Mouse (Mus musculus): ENCODE data around the gene Zfr2.

Gene Zfr2

DNA sequence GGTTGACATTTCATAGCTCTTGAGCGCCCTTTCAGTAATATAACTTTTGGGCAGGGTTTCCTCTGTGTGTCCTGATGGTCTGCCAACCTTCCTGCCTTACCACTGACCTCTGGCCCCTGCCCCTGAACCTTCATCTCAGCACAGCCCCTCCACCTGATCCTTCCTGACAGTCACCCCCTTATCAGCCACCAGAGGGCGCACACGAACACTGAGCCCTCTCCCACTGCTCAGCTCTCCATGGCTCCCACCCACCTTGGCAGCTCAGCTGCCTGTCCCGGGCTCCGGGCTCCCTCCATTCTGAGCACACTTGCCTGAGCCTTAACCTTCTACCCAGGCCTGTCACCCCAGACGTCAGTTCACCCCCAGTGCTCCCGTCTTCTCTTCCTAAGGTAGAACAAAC, 56.3 kb downstream of the Zfr2 start:
- no peak for DNase-seq

DNA sequence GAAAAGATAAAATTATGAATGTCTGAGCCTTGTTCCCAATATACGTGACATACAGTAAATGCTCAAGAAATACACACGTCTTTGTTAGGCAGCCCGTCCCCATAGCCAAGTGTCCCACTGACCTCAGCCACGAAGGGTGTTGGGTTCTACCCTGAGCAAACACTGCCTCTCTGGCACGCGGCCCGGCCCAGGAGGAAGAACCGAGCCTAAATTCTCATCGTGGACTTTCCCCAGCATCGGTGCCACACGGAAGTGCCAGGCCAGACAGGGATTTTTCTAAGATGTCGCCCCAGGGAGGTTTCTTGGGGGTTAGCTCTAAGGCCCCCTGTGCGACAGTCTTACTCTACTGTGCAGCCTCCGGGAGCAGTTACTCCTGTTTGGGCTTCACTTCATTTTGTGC, 56.9 kb downstream of the Zfr2 start:
- no peak for DNase-seq

DNA sequence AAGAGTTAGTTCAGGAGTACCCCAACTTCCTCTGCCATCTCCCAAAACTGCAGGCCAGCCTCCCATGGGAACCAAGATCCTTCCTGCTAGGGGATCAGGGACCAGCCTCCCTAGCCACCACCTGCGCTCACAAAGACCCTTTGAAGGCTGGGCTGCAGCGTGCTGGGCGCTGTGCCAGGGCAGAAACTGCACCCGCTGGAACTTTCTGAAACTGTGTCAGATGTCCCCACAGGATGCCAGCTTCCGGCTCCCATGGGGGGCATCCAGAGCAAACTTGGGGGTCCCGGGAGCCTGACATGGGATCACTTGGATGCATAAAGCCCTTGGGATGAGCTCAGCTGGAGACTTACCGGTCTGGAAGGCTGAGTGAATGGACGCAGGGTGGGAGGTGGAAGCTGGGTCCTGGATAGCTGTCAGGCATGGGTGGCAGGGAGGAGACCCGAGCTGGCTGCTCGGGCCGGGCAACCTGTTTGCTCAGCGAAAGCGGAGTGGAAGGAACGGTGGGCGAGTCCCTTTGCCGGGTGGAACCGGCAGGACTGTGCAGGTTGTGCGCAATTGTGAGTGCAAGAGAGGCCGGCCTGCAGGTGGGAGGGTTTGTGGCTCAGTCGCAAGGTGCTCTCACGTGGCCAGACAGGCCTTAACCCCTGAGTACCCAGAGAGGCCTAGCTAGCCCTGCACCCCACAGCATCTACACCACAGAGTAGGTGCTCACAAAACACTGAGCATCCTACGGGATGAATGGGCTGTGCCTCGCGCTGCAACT, 57.9 kb downstream of the Zfr2 start:
- no peak for DNase-seq

DNA sequence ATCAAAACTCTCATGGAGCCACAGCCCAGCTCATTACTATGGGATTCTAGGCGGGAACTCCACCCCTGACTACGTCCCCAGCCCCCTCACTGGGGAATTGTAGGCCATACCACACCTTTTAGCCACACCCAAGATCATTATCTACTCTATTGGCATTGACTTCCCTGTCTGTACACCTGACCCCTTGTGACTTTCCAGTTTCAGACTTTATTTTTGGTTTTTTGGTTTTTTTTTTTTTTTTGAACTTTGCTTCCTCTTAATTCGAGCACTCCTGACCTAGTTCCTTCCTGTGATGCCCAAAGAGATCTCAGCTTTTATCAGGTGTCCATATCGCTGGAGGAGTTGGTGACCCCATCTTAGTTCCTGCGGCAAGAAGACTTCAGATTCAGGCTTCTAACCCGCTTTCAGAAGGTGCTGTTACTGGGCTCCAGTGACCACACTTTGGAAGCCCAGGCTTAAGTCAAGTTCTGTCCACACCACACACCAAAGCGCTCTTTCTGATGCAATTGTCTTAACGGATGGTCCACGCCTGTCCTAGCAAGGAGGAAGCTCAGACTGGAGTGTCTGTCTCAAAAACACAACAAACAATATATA, 58.7 kb downstream of the Zfr2 start, which contains the start of gene Tjp3:
Gene Tjp3, minus strand, starts transcription at position 71 of the 594 bp plus-strand sequence.
- DNase-seq, result no peak

DNA sequence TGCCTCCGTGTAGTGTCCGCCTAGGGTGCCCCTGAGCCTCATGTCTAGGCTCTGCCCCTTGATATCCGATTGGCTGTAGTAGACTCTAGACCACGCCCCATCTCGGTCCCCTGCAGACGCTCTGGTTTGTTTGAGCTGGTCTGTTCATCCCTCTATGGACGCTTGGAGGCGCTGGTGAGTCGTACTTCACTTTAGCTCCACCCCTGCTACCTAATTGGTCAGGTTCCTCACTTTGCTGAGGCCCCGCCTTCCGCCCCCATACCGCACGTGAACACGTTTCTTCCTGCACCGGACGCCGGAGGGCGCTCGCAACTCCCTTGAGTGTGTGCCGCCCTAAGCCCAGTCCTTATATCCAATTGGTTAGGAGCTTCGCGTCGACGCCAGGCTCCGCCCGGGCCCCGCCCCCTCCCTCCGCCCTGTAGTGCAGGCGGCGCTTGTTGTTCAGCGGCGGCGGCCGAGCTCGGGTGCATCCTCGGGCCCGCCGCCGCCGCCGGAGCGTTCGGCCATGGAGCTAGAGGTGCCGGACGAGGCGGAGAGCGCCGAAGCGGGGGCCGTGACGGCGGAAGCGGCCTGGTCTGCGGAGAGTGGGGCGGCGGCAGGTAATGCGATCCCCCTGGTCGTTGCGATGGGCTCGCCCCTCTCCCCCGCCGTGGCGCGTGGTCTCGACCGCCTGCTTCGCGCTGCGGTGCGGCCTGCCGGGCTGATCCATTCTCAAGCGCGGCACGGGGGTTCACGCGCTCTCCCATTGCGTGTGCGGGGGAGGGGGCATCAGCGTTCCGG, 59.8 kb downstream of the Zfr2 start, which contains the start of gene Pip5k1c:
Gene Pip5k1c, plus strand, starts transcription at position 410 of the 780 bp plus-strand sequence.
- peak; percentile 99 for DNase-seq

DNA sequence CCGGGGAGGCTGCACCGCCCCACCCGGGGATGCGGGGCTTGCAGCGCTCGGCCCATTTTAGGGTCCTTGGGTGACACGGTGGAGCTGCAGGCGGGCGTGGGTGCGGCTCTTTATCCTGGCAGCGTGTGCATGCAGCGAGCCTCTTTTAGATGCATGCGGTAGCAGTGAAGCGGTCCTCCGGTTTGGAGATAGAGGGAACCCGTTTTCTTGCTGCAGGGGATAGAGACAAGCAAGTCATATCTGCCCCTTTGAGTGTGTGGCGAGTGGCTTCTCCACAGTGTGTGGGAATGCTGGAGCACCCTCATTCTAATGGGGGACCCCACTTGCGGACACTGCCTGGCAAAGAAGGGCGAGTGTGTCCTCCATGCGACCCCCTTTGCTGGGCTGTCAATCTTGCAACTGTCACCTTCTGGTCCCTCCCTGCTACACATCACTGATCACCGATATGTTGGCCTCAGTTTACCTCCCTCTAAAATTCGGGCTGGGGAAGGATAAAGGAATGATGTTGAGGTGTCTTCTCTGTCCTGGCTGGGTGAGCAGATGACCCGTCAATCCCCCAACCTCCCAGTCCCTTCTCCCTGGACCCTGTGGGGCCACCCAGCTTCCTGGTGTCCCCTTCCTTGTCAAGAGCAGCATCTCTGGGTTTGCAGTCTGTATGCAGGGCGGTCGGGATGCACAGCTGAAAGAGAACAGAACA, 60.5 kb downstream of the Zfr2 start:
- DNase-seq, result no peak

DNA sequence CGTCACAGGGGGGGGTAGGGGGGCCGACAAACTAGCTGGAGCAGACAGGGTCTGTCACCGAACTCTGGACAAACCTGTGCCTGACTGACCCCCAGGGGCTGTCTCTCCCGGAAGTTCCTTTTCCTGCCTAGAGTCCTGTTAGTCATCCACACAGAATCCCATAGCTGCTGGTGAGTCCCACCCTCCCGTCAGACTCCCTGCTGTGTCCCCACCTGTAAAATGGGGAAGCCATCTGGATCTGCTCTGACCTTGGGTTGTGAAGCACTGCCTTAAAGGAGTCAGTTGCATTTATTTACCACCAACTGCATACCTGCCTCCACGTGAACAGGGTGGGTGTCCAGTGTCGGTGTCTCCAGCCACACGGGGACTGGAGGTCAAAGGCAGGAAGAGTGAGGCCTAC, 61.5 kb downstream of the Zfr2 start:
- no peak for DNase-seq

DNA sequence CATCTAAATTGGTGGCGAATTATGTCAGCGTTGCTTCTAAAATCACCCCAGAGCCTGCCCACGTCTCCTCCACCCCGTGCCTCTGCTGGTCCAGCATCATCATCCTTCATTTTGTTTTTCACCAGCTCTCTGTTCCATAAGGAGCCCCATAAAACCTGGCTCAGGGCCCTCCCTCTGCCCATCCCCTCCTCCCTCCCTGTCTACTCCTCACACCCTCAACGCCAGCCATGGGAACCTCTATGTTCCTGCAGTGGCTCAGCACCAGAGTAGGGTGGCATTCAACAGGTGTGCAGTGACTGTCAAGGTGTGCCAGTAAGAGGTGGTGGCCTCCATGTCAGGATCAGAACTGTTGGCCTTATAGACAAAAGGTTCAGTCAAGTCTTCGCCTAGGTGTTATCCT, 62.2 kb downstream of the Zfr2 start:
- DNase-seq, result no peak

DNA sequence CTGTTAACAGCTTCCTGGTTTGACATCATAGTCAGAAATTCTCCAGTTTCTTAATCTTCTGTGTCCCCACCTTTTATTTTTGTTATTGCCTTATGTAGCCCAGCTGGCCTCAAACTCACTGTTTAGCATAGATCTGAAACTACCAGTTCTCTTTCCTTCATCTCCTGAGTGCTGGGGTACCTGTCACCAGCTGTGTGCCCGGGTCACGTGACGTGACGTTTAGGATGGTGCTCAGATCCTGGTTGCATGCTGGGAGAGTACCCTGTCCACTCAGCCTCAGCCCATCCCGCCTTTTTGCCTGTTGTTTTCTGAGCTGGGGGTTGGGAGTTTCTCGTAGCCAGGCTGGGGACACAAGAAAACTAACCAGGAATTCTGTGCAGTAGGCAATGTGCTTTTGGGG, 64.3 kb downstream of the Zfr2 start:
- no peak for DNase-seq

DNA sequence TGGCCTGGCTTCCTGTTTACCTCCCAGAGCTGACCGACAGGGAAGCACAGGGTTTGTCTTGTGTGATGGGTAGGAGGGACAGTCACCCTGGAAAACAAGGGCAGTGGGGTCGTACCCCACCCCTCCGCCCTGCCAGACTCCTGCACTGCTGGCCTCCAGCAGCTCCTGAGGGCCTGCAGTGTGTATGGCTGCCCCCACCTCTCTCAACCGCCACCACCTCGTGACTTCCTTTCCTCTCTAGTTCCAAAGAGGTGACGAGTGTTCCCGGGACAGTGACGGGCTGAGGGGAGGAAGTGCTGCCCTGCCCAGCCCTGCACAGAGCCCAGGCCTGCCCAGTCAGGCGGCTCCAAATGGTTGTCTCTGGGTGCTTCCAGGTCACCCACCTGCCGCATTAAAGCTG, 64.9 kb downstream of the Zfr2 start:
- no peak for DNase-seq

DNA sequence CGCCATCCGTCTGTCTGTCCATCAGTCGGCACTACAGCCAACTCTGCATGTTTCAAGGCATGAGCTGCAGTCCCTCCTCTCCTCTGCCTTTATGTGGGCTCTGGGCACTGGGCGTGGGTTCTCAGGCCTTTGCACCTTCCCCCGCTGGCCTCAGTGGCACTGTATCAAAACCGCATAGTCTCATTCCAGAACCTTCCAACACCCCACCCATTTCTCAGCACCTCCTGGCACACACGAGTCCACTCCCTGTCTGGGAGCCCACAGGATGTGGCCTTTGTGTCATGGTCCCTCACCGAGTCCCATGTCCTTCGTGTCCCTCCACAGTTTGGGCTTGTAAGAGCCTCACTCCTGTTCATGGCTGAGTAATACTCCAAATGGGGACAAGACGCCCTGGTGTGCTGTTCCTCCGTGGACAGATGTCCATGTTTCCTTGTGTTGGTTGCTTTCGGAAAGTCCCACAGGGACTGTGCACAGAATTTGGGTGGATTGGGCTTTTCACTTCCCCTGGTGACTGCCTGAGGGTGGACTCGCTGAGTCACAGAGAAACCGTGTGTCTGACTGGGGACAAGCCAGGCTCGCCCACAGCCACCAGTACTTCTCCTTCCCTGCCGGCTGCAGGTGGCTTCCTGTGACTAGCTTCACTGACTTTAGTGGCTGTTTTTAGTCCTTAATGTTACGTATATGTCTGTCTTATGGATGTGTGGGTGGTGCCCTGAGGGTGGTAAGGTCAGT, 65.6 kb downstream of the Zfr2 start:
- peak; percentile 77 for DNase-seq

DNA sequence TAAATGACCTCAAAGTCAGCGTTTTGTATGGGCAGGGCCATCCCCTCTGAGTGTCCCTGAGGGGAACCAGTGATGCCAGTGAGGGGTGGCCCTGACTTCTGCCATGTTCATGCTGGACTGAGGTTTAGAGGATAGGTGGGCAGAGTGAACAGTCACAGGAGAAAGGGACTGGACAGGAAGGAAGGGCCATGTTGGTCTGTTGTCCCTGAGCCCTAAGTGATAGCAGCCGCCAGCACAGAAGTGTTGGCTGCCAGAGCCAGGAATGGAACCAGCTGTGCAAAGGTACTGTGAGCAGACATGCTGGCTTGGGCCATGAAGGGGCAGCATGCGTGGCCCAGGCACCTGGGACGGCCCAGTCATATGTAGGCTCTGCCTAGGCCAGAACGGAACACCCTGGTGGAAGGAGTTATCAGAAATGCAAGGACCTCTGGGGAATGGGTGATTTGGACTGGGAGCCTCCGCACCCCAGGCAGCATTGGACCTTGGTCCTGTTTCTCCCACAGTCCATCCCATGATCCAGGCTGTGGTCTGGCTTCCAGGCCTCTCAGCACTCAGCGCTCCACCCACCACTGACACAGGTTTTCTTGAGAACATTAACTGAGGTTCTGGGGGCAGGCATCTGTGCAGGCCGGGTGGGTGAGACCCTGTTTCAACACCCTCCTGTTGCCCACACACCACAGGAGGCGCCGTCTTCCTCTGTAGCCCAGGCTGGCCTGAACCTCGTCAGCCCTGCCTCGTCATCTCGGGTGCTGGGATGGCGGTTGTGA, 66.8 kb downstream of the Zfr2 start:
- no peak for DNase-seq

DNA sequence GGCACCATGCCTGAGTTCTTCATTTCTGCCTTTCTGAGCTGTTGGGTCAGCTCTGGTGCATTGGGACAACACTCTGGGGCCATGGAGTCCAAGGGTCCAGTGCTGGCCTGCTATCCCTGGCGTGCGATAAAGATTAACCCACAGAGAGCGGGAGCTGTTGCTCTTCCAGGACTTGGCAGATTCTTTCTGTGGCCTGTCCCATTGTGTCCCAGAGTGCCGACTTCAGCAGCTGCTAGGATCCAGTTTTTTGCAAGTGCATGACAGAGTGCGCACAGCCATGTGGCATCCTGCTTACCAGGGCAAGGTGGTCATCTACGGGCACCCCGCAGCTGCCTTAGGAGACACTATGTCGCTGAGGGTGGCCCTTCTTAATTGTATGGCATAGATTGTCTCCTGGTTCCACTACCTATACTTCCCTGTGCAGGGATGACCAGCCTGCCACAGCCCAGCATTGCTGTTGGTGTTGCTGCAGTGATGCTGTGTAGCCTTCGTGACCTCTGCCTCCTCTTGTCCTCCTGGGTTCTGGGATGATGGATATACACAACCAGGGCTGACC, 67.5 kb downstream of the Zfr2 start:
- no peak for DNase-seq

DNA sequence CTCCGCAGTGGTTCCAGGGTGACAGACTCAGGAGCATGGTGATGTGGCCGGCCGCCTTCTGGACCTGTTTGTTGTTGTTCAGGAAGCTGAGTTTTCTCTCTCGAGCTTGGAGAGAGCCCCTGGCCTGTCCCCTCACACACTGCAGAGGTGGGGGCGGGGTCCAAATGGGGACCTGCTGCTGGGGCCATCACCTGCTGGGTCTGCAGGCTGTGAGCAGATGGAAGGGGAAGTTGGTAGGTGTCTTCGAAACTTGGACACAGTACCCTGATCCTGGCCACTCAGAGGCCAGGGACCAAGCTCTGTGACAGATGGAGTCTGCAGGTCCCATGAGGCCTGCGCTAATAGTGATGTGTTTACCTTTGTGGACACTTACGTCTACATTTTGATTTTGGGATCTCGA, 68.4 kb downstream of the Zfr2 start:
- DNase-seq, result no peak
